Mouse (Mus musculus) myocyte (in vitro differentiated cells): ENCODE data around the gene Taf8.

ENCODE experiments used
- CEBPB ChIP-seq: IDR thresholded peaks from 2 replicates; pipeline ENCODE4 v1.6.1; 2011; ENCODE audit warnings: mild to moderate bottlenecking, moderate library complexity; ENCODE audit not compliant: poor library complexity, insufficient read depth, severe bottlenecking
- E2F4 ChIP-seq: IDR thresholded peaks from one replicate; pipeline ENCODE4 v1.6.1; 2011; ENCODE audit warnings: mild to moderate bottlenecking, control low read depth, moderate library complexity; ENCODE audit not compliant: insufficient read depth
- MAX ChIP-seq: IDR thresholded peaks from one replicate; pipeline ENCODE4 v1.6.1; 2011; ENCODE audit warnings: low read depth, mild to moderate bottlenecking, control low read depth
- MYOG ChIP-seq, 3 experiments: IDR thresholded peaks; one replicate each; pipeline ENCODE4 v1.6.1; 2011; ENCODE audit warnings: control low read depth in 2 of 3, low read depth in 2 of 3, mild to moderate bottlenecking in 2 of 3; ENCODE audit not compliant: insufficient read length in 2 of 3, control insufficient read depth in 1 of 3, insufficient read depth in 1 of 3
- POLR2A ChIP-seq: IDR thresholded peaks from one replicate; pipeline ENCODE4 v1.6.1; 2011; ENCODE audit warnings: low read depth, mild to moderate bottlenecking, control low read depth, moderate library complexity; ENCODE audit not compliant: insufficient read length
- POLR2AphosphoS2 ChIP-seq: IDR thresholded peaks from one replicate; pipeline ENCODE4 v1.6.1; 2011; ENCODE audit warnings: low read depth, control low read depth; ENCODE audit not compliant: insufficient read length
- SRF ChIP-seq: IDR thresholded peaks from one replicate; pipeline ENCODE4 v1.6.1; 2011; ENCODE audit warnings: low read depth; ENCODE audit not compliant: control insufficient read depth, insufficient read length
- TCF12 ChIP-seq: IDR thresholded peaks from one replicate; pipeline ENCODE4 v1.6.1; 2011; ENCODE audit warnings: mild to moderate bottlenecking, control low read depth; ENCODE audit not compliant: poor library complexity, insufficient read depth, severe bottlenecking
- TCF3 ChIP-seq: IDR thresholded peaks from one replicate; pipeline ENCODE4 v1.6.1; 2011; ENCODE audit warnings: low read depth, control low read depth; ENCODE audit not compliant: insufficient read length
- USF1 ChIP-seq: IDR thresholded peaks from one replicate; pipeline ENCODE4 v1.6.1; 2011; ENCODE audit warnings: low read depth, mild to moderate bottlenecking, control low read depth, moderate library complexity

- TF ChIP-seq MYOG (IDR thresholded peaks at IDR 0.05; ENCODE audit: control insufficient read depth in 1 of 3, insufficient read depth in 1 of 3, insufficient read length in 2 of 3, low read depth in 2 of 3) (peak in 1 of 3 experiments; percentile 73), POLR2A (no peak), USF1 (no peak), POLR2AphosphoS2 (no peak), SRF (no peak), E2F4 (no peak), TCF12 (no peak), MAX (no peak), CEBPB (no peak), TCF3 (no peak)
These were observed 37.0 kb upstream of the Taf8 start for GRCm38 (mm10) chr17:47539128-47539527.
